Mouse (Mus musculus): ENCODE results near the gene Oxsr1.

- TF ChIP-seq CTCF (conservative IDR thresholded peaks at IDR 0.05; ENCODE audit: insufficient read depth, insufficient read length, low read depth, low read length) (no peak), POLR2A (IDR thresholded peaks at IDR 0.05; ENCODE audit: low read depth, low read length) (no peak)
Observed at GRCm38 (mm10) chr9:119258128-119258527, 64.1 kb downstream of the Oxsr1 start.
